Mouse (Mus musculus) megakaryocyte-erythroid progenitor cell, adult 5-6 weeks (primary cell): Measurements from ENCODE around the gene Fgd3. TPM values are rescaled to one million over a fixed set of nuclear protein-coding genes. Genes with fewer than 3 reads are reported as not detected.

ENCODE experiments used
- ATAC-seq: replicated peaks from 2 replicates; pipeline ENCODE4 v1.8.0; 2016; ENCODE audit warnings: mild to moderate bottlenecking, inconsistent platforms; ENCODE audit not compliant: severe bottlenecking, poor library complexity, low FRiP score, low TSS enrichment
- total RNA-seq, 2 experiments: library from RNA; stranded (forward) in 1 of 2; stranded (reverse) in 1 of 2; fragments of 200-1000, 215-1000 nt in 1 of 2; fragments of >200 nt in 1 of 2; fragmentation: Nextera tagmentation in 1 of 2; gene quantifications; 2 replicates each; pipeline ENCODE4 v1.2.3; 2014 to 2017

Gene Fgd3
- total RNA-seq, 2 experiments from 2014 or later = 4.5 to 4.6 TPM

DNA sequence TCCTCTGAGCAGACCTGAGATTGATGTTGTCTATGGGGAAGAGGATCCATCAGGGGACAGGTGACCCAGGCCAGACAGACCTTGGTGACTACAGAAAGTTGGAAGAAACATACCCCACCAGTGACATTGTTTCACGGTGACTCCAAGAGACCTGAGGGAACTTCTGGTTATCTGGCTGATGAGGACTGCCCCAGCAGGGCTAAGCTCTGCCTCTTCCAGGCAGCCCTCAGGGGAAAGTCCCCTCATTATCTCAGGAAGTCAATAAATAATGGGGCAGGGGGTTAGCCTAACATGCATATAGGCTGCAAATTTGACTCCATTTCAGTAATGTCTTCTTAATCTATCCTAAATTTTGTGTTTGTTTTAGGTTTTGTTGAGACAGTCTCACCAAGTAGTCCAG, 10.6 kb downstream of the Fgd3 start:
- no peak for ATAC-seq

DNA sequence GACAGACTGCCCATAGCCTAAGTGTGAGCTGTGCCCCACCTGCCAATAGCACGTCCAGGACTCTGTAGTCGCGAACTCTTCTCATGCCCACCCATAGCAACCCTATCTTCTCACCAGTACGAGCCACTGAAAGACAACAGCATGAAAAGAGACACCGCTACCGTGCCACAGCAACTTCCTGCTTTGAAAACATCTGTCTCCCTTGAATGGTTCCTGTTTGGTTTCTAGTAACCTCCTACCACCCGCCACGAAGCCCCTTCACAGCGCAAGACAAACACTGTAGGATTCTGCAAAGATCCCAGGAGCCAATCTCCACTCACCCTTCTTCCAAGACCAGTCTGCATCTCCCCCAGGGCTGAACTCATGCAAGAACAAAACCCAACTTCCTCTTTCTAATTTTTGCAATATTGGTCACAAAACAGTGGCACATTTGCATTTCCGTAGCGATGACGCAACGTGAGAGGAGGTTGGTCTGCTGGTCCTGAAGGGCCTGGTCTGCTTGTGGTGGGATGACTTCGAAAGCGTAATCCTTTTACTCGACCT, 11.2 kb downstream of the Fgd3 start:
- ATAC-seq = peak; percentile 34

DNA sequence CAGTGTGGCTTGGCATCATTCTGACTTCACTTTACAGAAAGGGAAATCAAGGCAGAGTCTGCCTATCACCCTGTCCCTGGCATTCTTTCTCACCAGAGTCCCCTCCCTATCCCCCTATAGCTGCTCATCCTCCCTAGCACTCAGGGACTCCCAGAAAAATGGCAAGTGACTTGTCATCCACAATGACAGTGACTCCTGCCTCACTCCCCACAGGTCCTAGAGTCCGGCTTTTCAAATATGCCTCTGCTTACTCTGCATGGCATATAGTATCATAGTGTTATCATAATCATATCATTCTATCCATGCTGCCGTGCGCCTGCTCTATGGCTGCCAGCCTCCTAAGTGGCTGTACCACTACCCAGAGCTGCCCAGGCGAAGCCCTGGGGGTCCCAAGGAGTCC, 11.9 kb downstream of the Fgd3 start:
- 0 out of 2 replicates have a peak, but pooled peaks have one; percentile 11 for ATAC-seq

DNA sequence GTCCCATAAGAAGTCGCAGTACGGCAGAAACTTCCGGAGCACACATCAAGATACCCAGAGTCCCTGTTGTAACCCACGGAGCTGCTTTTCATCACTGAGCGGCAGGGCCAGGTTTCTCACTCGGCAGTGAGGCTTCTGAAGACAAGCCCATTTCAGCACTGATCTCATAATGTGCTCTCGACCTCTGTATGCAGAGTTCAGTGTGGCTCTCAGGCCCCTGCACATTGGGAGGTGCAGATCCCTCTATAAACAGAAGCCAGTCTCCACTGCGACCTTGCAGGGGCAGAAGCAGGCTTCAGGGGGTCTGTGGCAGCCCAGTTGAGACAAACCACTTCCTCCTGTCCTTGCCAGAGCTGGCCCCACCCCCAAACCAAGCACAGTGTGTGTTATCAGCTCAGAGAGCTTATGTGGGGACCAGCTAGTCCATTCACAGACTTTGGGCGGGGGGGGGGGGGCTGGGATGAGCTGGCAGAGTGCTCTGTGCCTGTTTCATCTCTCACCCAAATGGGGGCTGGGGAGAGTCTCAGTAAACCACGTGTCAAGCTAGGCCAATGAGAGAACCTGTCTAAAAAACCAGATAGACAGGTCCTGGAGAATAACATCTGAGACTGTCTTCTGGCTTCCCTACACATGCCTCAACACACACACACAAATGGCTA, 12.7 kb downstream of the Fgd3 start:
- peak; percentile 69 for ATAC-seq

GRCm38 (mm10) chr13:49306771-49307310, 13.3 kb downstream of the Fgd3 start:
- peak; percentile 9; the same call in 1 of the 2 replicates for ATAC-seq

- no peak for ATAC-seq
These were observed 19.3 kb downstream of the Fgd3 start for GRCm38 (mm10) chr13:49300771-49301170.

- ATAC-seq = peak; percentile 70
These were observed 21.4 kb downstream of the Fgd3 start for GRCm38 (mm10) chr13:49298514-49299381.

DNA sequence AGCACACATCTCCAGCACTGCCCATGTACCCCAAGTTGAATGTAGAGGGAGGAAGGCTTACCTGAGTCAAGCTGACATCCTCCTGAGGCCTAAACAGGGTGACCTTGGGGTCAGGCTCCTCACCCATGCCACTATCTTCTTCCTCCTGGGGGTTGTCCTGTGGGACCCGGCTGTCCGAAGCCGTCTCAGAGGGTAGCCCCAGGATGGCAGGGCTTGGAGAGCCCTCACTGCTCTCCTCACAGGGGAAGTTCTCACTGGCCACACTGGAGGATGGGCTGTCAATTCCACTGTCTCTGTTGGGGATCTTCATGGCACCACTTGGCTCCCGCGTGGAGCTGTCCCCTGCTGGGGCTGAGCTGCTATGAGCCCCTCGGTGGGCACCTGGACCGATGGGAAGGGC, 23.8 kb downstream of the Fgd3 start:
- no peak for ATAC-seq

DNA sequence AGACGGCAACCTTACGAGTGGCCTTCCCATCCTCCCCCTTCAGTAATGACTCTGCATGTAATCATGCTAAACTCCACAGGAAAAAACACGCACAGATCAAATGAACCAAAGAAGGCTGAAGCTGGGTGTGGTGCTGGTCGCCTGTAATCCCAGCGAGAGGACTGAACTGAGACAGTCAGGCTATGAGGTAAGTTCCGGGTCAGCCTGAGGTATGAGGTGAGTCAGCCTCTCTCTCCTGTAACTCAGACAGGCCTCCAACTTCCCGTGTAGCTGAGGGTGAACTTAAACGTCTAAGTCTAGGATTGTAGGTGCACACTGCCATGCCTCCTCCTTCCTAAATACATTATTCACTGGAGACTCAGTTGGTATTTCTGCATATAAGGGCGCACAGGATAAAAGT, 26.0 kb downstream of the Fgd3 start:
- no peak for ATAC-seq

DNA sequence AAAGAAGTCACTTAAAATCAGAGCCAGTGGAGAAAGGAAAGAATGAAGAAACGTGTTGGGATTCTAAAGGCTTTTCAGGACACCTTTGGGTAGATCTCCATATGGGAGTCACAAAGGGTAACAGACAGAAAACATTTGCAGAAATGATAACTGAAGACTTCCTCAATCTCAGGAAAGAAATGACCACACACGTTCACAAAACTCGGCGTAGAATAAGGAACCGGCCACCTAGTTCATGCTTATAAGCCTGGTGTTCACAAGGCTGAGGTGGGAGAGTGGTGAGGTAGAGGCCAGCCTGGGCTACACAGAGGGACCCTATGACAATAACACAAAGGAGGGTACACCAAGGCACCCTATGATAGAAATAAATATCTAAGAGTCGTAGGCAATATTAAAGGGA, 28.2 kb downstream of the Fgd3 start:
- no peak for ATAC-seq

GRCm38 (mm10) chr13:49291398-49291797, 28.7 kb downstream of the Fgd3 start:
- ATAC-seq = no peak

GRCm38 (mm10) chr13:49287224-49287623, 32.9 kb downstream of the Fgd3 start:
- no peak for ATAC-seq

- ATAC-seq = no peak
These were observed 33.4 kb downstream of the Fgd3 start for GRCm38 (mm10) chr13:49286750-49287149.

DNA sequence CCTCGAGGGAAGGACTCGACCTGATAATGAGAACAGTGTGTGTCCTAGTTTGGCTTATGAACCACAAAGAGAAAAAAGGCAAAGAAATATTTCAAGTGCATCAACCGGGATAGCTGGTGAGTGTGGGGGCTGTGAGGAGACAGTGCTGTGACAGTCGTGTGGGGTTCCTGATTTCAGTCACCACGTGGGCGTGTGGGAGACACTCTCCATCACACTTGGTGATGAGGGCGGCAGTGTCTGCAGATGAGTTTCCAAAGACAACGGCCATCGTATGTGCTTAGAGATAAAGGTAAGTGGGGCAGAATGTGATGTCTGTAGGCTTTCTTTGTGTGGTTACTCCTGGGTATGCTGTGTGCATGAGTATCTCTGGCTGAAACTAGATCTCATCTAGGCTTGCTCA, 36.4 kb downstream of the Fgd3 start:
- no peak for ATAC-seq

DNA sequence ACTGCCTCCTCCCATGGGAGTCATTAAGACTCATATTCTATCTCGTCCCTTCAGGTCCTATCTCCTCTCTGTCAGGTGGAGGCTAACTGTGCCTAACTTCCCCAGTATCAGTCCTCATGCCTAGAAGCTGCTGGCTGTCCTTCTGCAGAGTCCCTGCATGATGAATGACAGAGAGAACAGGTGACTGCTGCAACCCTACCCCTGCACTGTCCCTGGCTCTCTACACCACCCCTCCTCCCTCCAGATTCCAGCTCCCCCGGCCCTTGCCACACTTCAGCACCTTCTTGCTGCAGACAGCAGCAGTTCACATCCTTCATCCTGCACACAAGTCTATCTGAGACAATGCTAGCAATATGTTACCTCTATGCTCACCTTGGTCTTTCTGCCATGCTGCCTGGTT, 37.9 kb downstream of the Fgd3 start:
- no peak for ATAC-seq

- ATAC-seq = 0 out of 2 replicates have a peak, but pooled peaks have one; percentile 31
These were observed 48.0 kb downstream of the Fgd3 start for GRCm38 (mm10) chr13:49271831-49272765.

GRCm38 (mm10) chr13:49270500-49270899, 49.6 kb downstream of the Fgd3 start:
- no peak for ATAC-seq

- no peak for ATAC-seq
These were observed 52.5 kb downstream of the Fgd3 start for GRCm38 (mm10) chr13:49267645-49268044.

DNA sequence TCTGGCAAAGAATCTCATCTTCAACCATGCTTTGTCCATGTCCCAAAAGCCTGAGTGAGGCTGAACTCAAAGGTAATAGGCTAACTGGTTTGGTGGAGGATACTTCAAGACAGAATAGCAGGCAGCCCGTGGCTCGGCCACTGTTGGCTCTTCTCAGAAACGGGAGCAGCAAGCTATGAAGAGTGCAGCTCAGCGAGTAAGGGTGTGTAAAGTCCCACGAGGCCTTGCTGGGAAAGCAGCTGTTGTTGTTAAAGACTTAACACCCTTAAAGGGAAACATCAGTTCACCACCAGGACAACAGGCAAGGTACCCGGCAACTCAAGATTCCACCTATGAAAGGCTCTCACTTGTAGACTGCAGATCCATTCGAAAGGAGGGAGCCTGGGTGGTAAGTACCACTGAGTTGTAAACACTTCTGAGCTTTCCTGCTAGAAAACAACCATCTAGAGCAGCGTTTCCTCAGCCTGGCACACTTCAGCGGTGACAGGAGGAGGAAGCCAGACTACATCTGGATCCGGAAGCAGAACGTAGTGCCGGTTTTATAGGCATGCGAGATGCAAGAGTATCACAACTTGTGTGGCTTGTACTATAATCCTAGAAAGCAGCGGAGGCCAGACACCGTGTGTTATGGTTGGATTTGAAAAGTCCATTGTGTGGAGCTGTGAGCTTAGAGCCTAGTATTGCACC, 59.9 kb downstream of the Fgd3 start:
- no peak for ATAC-seq
